Mouse (Mus musculus): Measurements from ENCODE around the gene Antxrl.

Antxrl gene

GRCm38 (mm10) chr14:34103855-34104254 lies 51.3 kb downstream of the Antxrl start:
- no peak for DNase-seq (ENCODE audit: low read depth in 2 of 2, low spot score in 2 of 2)

GRCm38 (mm10) chr14:34104892-34105291 lies 52.4 kb downstream of the Antxrl start:
- no peak for DNase-seq (ENCODE audit: low read depth in 2 of 2, low spot score in 2 of 2)

GRCm38 (mm10) chr14:34106389-34107062 lies 54.0 kb downstream of the Antxrl start:
- no peak for DNase-seq (ENCODE audit: low read depth in 2 of 2, low spot score in 2 of 2)

- DNase-seq (ENCODE audit: low read depth in 2 of 2, low spot score in 2 of 2), result no peak
Observed at GRCm38 (mm10) chr14:34107594-34107993, 55.1 kb downstream of the Antxrl start.

- no peak for DNase-seq (ENCODE audit: low read depth in 2 of 2, low spot score in 2 of 2)
Observed at GRCm38 (mm10) chr14:34114311-34114710, 61.8 kb downstream of the Antxrl start.

GRCm38 (mm10) chr14:34119046-34119723 lies 66.7 kb downstream of the Antxrl start:
- no peak for DNase-seq (ENCODE audit: low read depth in 2 of 2, low spot score in 2 of 2)

- no peak for DNase-seq (ENCODE audit: low read depth in 2 of 2, low spot score in 2 of 2)
Observed at GRCm38 (mm10) chr14:34120016-34120910, 67.8 kb downstream of the Antxrl start.

GRCm38 (mm10) chr14:34120923-34121351 lies 68.4 kb downstream of the Antxrl start:
- DNase-seq (ENCODE audit: low read depth in 2 of 2, low spot score in 2 of 2), result no peak

- no peak for DNase-seq (ENCODE audit: low read depth in 2 of 2, low spot score in 2 of 2)
Observed at GRCm38 (mm10) chr14:34121691-34122090, 69.2 kb downstream of the Antxrl start.

Measured in CD8-positive naive resting alpha-beta T cell, adult 2 months (primary cell).